Mouse (Mus musculus) forebrain, embryonic 14.5 days (tissue): ENCODE data around the gene Pigz. TPM values are rescaled to one million over a fixed set of nuclear protein-coding genes. Genes with fewer than 3 reads are reported as not detected.
"Not testable (repeated sequence)": the region's sequence is repeated elsewhere in the genome, so short reads cannot be mapped to it uniquely, and the experiment has no call there.

Experiments
- ATAC-seq: fragments of 200-750 bp; cut with Nextera tagmentation; 2 replicates; pipeline ENCODE4 v1.8.0; 2017; ENCODE audit warnings: mild to moderate bottlenecking, moderate library complexity
- DNase-seq: peaks from one replicate; pipeline ENCODE4 v3.0.0-alpha.2; 2015; ENCODE audit warnings: low spot score
- H3K27ac ChIP-seq: fragments of 300-500 bp; sonication (generic); 2 replicates; pipeline ENCODE4 v1.5.1; 2014; ENCODE audit warnings: low read depth, mild to moderate bottlenecking, control low read depth, low read length, moderate library complexity
- H3K27me3 ChIP-seq: fragments of 300-500 bp; sonication (generic); replicated peaks from 2 replicates; pipeline ENCODE4 v1.6.1; 2014; ENCODE audit warnings: low read length, control low read depth, mixed read lengths; ENCODE audit not compliant: control insufficient read depth, insufficient read depth
- H3K36me3 ChIP-seq: fragments of 300-500 bp; sonication (generic); 2 replicates; pipeline ENCODE4 v1.6.1; 2014; ENCODE audit warnings: low read length, control low read depth; ENCODE audit not compliant: control insufficient read depth, insufficient read depth
- H3K4me1 ChIP-seq: fragments of 300-500 bp; sonication (generic); 2 replicates; pipeline ENCODE4 v1.6.1; 2014; ENCODE audit warnings: antibody characterized with exemption, low read length, control low read depth; ENCODE audit not compliant: control insufficient read depth, insufficient read depth
- H3K4me2 ChIP-seq: fragments of 300-500 bp; sonication (generic); 2 replicates; pipeline ENCODE4 v1.6.1; 2014; ENCODE audit warnings: mild to moderate bottlenecking, control low read depth, low read length
- H3K4me3 ChIP-seq: fragments of 300-500 bp; sonication (generic); 2 replicates; pipeline ENCODE4 v1.5.1; 2014; ENCODE audit warnings: low read depth, low read length, control low read depth
- H3K9ac ChIP-seq: fragments of 300-500 bp; sonication (generic); 2 replicates; pipeline ENCODE4 v1.6.1; 2014; ENCODE audit warnings: mild to moderate bottlenecking, low read length, control low read depth, moderate library complexity
- H3K9me3 ChIP-seq: fragments of 300-500 bp; sonication (generic); replicated peaks from 2 replicates; pipeline ENCODE4 v1.6.1; 2016; ENCODE audit warnings: low read length, control low read depth, mixed read lengths; ENCODE audit not compliant: control insufficient read depth
- WGBS: fragments of 180-500 bp; shearing (Covaris S2); extraction: QIAGEN DNeasy Blood & Tissue Kit; methylation state at CpG from one replicate; pipeline ENCODE4 v1.1.7; 2014; 5-methylcytosine and 5-hydroxymethylcytosine counted together
- polyA plus RNA-seq: library from polyadenylated mRNA; unstranded; fragments of >200 nt; fragmentation: Nextera tagmentation; extraction: Ambion mirVana; gene quantifications from 2 replicates; pipeline ENCODE4 v1.2.1, GENCODE M21; 2014

The Pigz gene
- polyA plus RNA-seq, 1 experiment from 2014 or later = 2.2 TPM

DNA sequence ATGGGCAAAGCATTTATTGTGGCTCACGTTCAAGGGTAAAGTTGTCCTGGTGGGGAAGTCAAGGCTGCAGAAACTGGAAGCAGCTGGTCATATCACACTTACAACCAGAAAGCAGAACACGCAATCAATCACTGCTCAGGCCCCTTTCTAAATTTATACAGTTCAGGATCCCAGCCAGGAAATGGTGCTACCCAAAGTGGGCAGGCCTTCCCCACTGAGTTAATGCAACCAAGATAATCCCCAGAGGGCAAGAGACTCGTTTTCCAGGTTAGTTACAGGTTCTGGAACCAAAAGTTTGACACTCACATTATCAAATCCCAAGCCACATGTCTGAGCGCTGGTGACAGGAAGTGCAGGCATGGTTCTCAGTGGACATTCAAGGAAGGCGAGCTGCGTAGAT, 5.2 kb downstream of the Pigz start:
- WGBS = 79% methylated on average over 6 of the region's 6 CpGs
- Histone ChIP-seq H3K36me3 (no peaks in the 10 kb centered on the region), H3K9me3 (no peaks in the 10 kb centered on the region), H3K9ac (no peak overlapping the region), H3K4me1 (peaks cover 2% of the 10 kb centered on the region), H3K27me3 (peaks cover 5% of the 10 kb centered on the region), H3K4me3 (no peak overlapping the region), H3K27ac (no peak overlapping the region), H3K4me2 (no peak overlapping the region)
- DNase-seq = no peak
- ATAC-seq = no peak

DNA sequence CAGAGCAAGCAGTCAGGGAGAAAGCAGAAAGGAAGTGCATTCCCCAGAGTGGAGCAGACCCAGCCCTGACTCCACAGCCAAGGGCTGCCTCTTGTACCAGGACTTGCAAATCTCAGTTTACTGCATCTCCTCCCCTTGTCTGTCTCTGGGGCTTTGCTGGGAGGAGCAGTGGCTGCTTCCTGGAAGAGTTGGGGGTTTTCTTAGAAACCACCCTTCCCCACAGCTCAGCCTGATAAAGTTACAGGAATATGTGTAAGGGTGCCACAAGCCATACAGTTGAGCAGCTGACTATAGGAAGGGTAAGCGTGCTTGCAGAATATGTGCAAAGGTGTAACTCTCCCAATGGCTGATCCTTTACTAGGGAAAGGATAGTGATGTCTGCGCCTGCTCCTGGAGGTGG, 6.9 kb downstream of the Pigz start:
- Histone ChIP-seq H3K27me3 (peaks cover 3% of the 10 kb centered on the region), H3K9me3 (no peaks in the 10 kb centered on the region), H3K36me3 (no peaks in the 10 kb centered on the region), H3K4me1 (no peaks in the 10 kb centered on the region), H3K4me3 (no peak overlapping the region), H3K4me2 (no peak overlapping the region), H3K27ac (no peak overlapping the region), H3K9ac (no peak overlapping the region)
- no peak for ATAC-seq
- no peak for DNase-seq
- WGBS = 63% methylated on average over 2 of the region's 2 CpGs

DNA sequence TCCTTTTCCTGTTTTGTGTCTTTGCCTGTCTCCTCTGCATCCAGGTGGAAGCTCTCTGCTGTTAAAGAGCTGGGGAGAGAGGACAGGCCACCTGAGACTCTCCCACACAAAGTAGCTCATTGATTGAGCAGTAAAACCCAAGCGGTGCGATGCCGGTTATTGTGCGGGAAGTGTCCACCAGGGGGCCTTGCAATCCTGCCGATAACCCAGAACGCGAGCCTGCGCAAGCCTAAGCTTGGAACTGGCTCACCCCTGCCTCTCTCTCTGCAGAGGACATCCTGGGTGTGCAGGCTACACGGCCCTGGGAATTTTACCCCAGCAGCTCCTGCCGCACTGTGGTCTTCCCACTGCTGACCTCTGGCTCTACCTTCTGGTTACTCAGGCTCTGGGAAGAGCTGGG, 10.3 kb downstream of the Pigz start:
- Histone ChIP-seq H3K9ac (no peak overlapping the region), H3K27ac (no peak overlapping the region)

DNA sequence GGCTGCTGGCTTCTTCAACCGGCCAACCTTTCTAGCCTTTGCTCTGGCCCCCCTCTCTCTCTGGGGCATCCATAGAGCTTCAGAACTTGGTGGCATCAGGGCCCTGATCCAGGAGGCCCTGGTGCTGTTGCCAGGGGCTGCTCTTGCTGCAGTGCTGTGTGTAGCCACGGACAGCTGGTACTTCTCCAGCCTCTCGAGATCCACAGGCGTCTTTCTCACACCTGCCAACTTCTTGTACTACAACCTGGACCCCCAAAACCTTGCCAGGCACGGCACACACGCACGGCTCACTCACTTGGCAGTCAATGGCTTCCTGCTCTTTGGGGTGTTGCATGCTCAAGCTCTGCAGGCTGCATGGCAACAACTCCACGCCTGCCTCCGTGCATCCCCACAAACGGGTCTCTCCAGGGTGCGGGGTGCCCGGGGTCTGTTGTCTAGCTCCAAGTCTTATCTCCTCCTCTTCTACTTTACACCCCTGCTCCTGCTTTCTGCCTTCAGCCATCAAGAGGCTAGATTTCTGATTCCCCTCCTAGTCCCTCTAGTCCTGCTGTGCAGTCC, 11.1 kb downstream of the Pigz start:
- H3K4me1 ChIP-seq = peaks cover 18% of the 10 kb centered on the region

More for the DNA sequence above, 10.3 kb downstream of the Pigz start:
- Histone ChIP-seq H3K36me3 (0 out of 2 replicates have a peak, but pooled peaks cover 3% of the 10 kb centered on the region), H3K4me2 (no peak overlapping the region), H3K9me3 (no peaks in the 10 kb centered on the region), H3K27me3 (no peaks in the 10 kb centered on the region), H3K4me3 (no peak overlapping the region), H3K4me1 (peaks cover 14% of the 10 kb centered on the region)
- DNase-seq (peak; percentile 79), ATAC-seq (0 out of 2 replicates have a peak, but pooled peaks have one; percentile 24)
- 2% methylated on average over 10 of the region's 10 CpGs for WGBS

DNA sequence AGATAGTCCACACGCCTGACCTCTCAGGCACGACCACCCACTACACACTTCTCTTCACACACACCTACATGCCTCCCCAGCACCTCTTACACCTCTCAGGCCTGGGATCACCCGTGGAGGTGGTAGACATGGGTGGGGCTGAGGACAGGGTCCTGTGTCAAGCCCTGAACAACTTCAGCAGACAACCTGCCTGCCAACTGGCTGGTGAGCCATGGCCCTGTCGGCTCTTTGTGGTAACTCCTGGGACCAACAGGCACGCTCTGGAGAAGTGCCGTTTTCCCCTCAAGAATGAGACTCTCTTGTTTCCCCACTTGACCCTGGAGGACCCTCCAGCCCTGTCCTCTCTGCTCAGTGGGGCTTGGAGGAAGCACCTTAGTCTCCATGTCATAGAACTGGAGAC, 11.7 kb downstream of the Pigz start:
- 86% methylated on average over 6 of the region's 6 CpGs for WGBS
- 0 out of 2 replicates have a peak, but pooled peaks cover 7% of the 10 kb centered on the region for H3K36me3 ChIP-seq
- H3K9ac ChIP-seq = no peak overlapping the region
- no peak overlapping the region for H3K4me3 ChIP-seq
- H3K4me2 ChIP-seq = no peak overlapping the region
- H3K27ac ChIP-seq = no peak overlapping the region
- peaks cover 18% of the 10 kb centered on the region for H3K4me1 ChIP-seq
- no peak for ATAC-seq
- H3K27me3 ChIP-seq = no peaks in the 10 kb centered on the region
- H3K9me3 ChIP-seq = no peaks in the 10 kb centered on the region
- DNase-seq = no peak

More for the DNA sequence above, 11.1 kb downstream of the Pigz start:
- H3K9me3 ChIP-seq = no peaks in the 10 kb centered on the region
- DNase-seq = no peak
- H3K27ac ChIP-seq = no peak overlapping the region
- no peaks in the 10 kb centered on the region for H3K27me3 ChIP-seq
- 87% methylated on average over 12 of the region's 12 CpGs for WGBS
- H3K9ac ChIP-seq = no peak overlapping the region
- no peak overlapping the region for H3K4me2 ChIP-seq
- no peak overlapping the region for H3K4me3 ChIP-seq
- ATAC-seq = no peak
- H3K36me3 ChIP-seq = 0 out of 2 replicates have a peak, but pooled peaks cover 3% of the 10 kb centered on the region

DNA sequence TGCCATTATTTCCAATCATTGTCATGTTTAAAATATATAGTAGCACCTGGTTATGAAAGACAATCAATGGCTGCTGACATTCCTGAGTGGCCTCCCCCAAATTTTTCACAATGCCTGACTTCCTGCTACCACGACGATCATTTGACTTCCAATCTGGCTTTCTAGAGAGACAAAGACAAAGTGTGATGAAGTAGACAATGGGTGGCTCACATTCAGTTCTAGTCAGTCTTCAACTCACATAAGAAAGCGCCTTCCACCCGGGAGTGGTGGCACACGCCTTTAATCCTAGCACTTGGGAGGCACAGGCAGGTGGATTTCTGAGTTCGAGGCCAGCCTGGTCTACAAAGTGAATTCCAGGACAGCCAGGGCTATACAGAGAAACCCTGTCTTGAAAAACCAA, 12.3 kb downstream of the Pigz start:
- not testable (repeated sequence) for ATAC-seq, DNase-seq, H3K9ac ChIP-seq, H3K27me3 ChIP-seq, H3K4me3 ChIP-seq, H3K9me3 ChIP-seq, H3K27ac ChIP-seq
- Histone ChIP-seq H3K36me3 (peaks cover 10% of the 10 kb centered on the region; the same call in 1 of the 2 replicates), H3K4me1 (peaks cover 18% of the 10 kb centered on the region), H3K4me2 (peak overlapping the region; percentile 93; the same call in 1 of the 2 replicates)
- WGBS = 89% methylated on average over 6 of the region's 6 CpGs

DNA sequence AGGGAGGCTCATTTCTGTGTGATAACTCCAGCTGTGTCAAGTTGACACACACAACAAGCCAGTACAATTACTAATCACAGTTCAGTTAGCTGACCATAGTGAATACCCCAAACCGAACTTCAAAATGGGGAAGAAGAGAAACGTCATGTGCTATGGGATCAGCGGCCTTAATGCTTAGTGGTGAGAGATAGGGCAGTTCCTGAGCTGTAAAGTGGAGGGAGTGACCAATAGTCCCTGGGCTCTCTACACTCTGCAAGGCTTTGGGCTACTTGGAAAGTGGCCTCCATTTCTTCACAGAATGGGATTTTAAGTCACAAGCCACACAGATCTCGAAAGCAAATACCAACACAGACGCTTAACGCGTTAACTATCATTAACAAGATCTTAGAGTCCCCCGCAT, 13.7 kb downstream of the Pigz start:
- Histone ChIP-seq H3K4me2 (peak overlapping the region; percentile 93), H3K4me1 (peaks cover 18% of the 10 kb centered on the region), H3K9ac (peak overlapping the region; percentile 90), H3K27me3 (no peaks in the 10 kb centered on the region), H3K9me3 (no peaks in the 10 kb centered on the region), H3K36me3 (peaks cover 16% of the 10 kb centered on the region; the same call in 1 of the 2 replicates), H3K4me3 (peak overlapping the region; percentile 87), H3K27ac (no peak overlapping the region)
- no peak for ATAC-seq
- DNase-seq = no peak
- WGBS = 35% methylated on average over 8 of the region's 8 CpGs

DNA sequence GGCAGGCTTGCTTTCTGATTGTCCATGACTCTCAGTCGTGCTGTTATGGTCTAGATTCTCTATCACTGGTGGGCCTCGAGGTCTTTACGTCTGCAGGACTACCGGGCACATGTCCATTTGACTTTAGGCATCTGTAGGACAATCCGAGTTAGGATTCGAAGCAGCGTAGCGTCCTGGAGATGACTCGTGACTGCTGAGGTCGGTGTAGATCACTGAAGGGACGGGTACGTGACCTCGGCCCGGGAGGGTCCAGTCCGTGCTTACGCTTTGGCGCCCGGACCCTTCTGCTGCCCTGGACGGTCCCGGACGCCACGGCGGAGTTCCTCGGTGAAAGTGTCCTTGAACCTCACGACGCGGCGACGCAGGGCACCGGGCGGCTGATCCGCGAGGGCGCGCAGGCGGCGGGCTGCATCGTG, 14.3 kb downstream of the Pigz start:
- peak overlapping the region; percentile 93 for H3K4me2 ChIP-seq
- WGBS = under 1% methylated on average over 38 of the region's 38 CpGs
- peak; percentile 10 for DNase-seq
- no peaks in the 10 kb centered on the region for H3K27me3 ChIP-seq
- peak; percentile 64 for ATAC-seq
- H3K27ac ChIP-seq = peak overlapping the region; percentile 86
- H3K9ac ChIP-seq = peak overlapping the region; percentile 90
- peak overlapping the region; percentile 87 for H3K4me3 ChIP-seq
- H3K36me3 ChIP-seq = peaks cover 16% of the 10 kb centered on the region; the same call in 1 of the 2 replicates
- H3K4me1 ChIP-seq = peaks cover 18% of the 10 kb centered on the region
- H3K9me3 ChIP-seq = no peaks in the 10 kb centered on the region

DNA sequence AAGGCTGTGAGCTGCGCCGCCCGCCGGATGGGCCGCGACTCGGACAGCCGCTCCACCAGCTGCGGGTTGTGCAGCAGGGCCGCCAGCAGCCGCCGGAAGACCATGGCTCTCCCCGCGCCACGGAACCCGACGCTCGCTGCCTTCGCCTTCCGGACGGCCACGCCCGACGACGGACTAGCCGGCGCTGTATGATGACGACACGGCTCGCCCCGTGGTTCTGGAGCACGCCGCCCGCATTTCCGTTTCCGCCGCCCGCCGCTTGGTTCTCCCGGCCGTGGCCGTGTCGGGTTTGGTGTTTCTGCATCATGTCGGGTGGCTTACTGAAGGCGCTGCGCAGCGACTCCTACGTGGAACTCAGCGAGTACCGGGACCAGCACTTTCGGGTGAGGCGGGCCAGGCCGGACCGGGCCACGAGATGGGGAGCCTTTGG, 14.7 kb downstream of the Pigz start, which contains the start of the genes 0610012G03Rik and Ncbp2:
Gene 0610012G03Rik (minus strand): TSS at position 150 of the 430 bp plus-strand sequence.
Gene Ncbp2 (plus strand): TSS at position 169 of the 430 bp plus-strand sequence.
- under 1% methylated on average over 51 of the region's 55 CpGs for WGBS
- ATAC-seq (peak; percentile 93), DNase-seq (peak; percentile 97)
- H3K36me3 ChIP-seq = peaks cover 16% of the 10 kb centered on the region; the same call in 1 of the 2 replicates
- peak within 1 kb of the TSS; percentile 93 for H3K4me2 ChIP-seq
- H3K9me3 ChIP-seq = no peaks in the 10 kb centered on the region
- peak within 1 kb of the TSS; percentile 87 for H3K4me3 ChIP-seq
- H3K27ac ChIP-seq = peak within 1 kb of the TSS; percentile 86
- H3K9ac ChIP-seq = peak within 1 kb of the TSS; percentile 90
- no peaks in the 10 kb centered on the region for H3K27me3 ChIP-seq
- peaks cover 18% of the 10 kb centered on the region for H3K4me1 ChIP-seq
